Mouse (Mus musculus): ENCODE measurements around the gene Skap1. TPM values are rescaled to one million over a fixed set of nuclear protein-coding genes. Genes with fewer than 3 reads are reported as not detected.

Skap1 gene
- polyA plus RNA-seq, 1 experiment: 4.9 TPM

DNA sequence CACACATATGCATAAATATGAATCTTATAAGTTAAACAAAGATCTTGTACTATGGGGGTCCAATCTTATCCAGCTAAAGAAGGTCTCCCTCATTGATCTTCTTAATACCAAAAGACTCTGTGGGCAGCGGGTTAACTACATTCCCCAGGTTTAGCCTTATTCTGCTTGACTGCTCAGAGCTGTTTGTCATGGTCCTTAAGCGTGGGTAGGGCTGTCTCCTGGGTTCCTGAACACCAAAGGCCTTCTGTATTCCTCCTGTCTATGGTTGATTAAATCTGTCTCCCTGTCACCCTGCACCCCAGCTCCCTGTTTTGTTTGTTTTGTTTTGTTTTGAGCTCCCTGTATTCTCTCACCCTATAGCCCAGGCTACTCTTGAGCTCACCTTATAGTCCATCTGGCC lies 264.2 kb downstream of the Skap1 start:
- TF ChIP-seq POLR2A (IDR thresholded peaks at IDR 0.05; ENCODE audit: borderline replicate concordance, control insufficient read depth, low read depth, low read length) (no peak), CTCF (IDR thresholded peaks at IDR 0.05; ENCODE audit: control insufficient read depth, insufficient read depth, low read length) (no peak)
- Histone ChIP-seq H3K4me1 (ENCODE audit: control insufficient read depth, insufficient read depth, low read length) (no peaks in the 10 kb centered on the region; the same call in 1 of the 2 replicates), H3K27ac (ENCODE audit: control insufficient read depth, insufficient read depth, low read depth, low read length, poor library complexity) (no peak overlapping the region), H3K4me3 (replicated peaks; ENCODE audit: control insufficient read depth, low read depth, low read length) (no peak overlapping the region)
- WGBS: 80% methylated on average over 2 of the region's 2 CpGs

DNA sequence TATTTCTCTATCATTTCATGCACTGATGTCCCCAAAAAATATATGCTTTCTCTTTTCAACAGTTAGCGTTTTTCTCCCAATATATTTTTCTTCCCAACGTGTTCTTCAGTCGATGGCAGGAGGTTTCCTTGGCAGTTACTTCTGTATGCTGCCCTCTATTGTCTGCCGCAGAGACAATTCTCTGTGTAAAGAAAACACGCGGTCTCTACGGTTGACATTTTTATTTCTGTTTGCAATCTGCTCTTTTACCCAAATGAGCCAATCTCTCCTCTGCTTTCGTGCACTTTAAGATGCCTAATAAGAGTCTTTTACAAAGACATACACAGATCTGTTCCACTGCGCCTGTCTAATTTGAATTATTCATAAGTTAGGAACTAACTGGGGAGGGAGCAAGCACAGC lies 265.1 kb downstream of the Skap1 start:
- no peaks in the 10 kb centered on the region; the same call in 1 of the 2 replicates for H3K4me1 ChIP-seq (ENCODE audit: control insufficient read depth, insufficient read depth, low read length)
- H3K4me3 ChIP-seq (replicated peaks; ENCODE audit: control insufficient read depth, low read depth, low read length): no peak overlapping the region
- WGBS: 38% methylated on average over 9 of the region's 9 CpGs
- no peak overlapping the region for H3K27ac ChIP-seq (ENCODE audit: control insufficient read depth, insufficient read depth, low read depth, low read length, poor library complexity)
- TF ChIP-seq CTCF (IDR thresholded peaks at IDR 0.05; ENCODE audit: control insufficient read depth, insufficient read depth, low read length) (no peak), POLR2A (IDR thresholded peaks at IDR 0.05; ENCODE audit: borderline replicate concordance, control insufficient read depth, low read depth, low read length) (no peak)

DNA sequence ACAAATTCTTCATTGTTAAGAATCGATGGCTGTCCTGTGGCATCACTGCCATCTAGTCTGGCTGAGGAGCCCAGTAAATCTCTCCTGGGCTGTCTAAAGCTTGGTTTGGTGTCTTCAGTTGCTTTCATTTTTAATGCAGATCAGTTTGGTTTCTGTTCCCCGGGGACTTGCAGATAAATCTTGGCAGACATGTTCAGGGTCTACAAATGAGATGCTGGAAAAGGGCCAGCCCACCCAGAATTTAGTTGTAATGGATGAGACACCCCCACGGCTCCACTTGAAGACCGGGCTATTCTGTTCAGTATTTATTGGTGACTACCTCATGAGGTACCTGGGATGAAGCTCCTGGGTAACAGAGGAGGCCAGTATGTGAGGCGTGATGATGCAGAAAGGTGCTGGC lies 265.9 kb downstream of the Skap1 start:
- no peak overlapping the region for H3K27ac ChIP-seq (ENCODE audit: control insufficient read depth, insufficient read depth, low read depth, low read length, poor library complexity)
- H3K4me1 ChIP-seq (ENCODE audit: control insufficient read depth, insufficient read depth, low read length): no peaks in the 10 kb centered on the region; the same call in 1 of the 2 replicates
- WGBS: 74% methylated on average over 5 of the region's 5 CpGs
- no peak for TF ChIP-seq POLR2A (IDR thresholded peaks at IDR 0.05; ENCODE audit: borderline replicate concordance, control insufficient read depth, low read depth, low read length)
- no peak for TF ChIP-seq CTCF (IDR thresholded peaks at IDR 0.05; ENCODE audit: control insufficient read depth, insufficient read depth, low read length)
- no peak overlapping the region for H3K4me3 ChIP-seq (replicated peaks; ENCODE audit: control insufficient read depth, low read depth, low read length)

DNA sequence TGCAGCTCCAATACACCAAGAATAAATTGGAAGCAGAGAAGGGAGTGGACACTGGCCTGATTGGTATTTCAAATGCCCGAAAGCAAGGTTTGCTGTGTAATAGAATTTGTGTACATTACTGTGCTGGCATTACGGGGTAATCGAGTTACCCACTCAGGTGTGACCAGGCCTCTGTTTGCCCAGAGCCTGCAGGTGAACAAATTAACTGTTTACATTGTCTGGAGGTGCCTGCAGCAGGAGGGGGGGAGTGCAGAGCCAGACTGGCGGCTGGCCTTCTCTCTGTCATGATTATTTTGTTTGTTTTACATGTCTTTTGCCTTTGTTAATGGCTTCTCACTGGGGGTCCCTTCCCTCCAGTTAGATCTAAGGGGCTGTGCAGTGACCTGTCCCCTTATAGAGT lies 268.3 kb downstream of the Skap1 start:
- no peak overlapping the region for H3K4me3 ChIP-seq (replicated peaks; ENCODE audit: control insufficient read depth, low read depth, low read length)
- no peaks in the 10 kb centered on the region; the same call in 1 of the 2 replicates for H3K4me1 ChIP-seq (ENCODE audit: control insufficient read depth, insufficient read depth, low read length)
- 81% methylated on average over 4 of the region's 4 CpGs for WGBS
- TF ChIP-seq POLR2A (IDR thresholded peaks at IDR 0.05; ENCODE audit: borderline replicate concordance, control insufficient read depth, low read depth, low read length) (no peak), CTCF (IDR thresholded peaks at IDR 0.05; ENCODE audit: control insufficient read depth, insufficient read depth, low read length) (no peak)
- H3K27ac ChIP-seq (ENCODE audit: control insufficient read depth, insufficient read depth, low read depth, low read length, poor library complexity): no peak overlapping the region

DNA sequence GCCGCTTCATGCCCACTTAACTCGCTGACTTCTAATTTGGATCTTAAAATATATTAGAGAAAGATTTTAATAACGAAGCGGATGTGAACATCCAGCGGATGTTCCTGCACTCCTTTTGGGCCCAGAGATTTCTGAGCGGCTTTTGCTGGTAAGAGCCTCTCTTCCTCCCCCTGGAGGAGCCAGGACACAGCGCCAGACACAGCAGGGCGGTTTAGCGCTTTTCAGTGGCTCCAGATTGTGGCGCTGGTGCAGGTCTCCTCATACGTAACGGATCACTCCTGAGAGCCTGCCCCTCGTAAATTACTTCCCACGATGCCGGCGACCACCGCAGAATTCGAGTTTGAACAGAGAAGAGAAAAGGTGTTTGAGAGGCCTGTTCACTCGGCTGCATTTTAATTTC lies 271.5 kb downstream of the Skap1 start:
- Histone ChIP-seq H3K4me3 (replicated peaks; ENCODE audit: control insufficient read depth, low read depth, low read length) (no peak overlapping the region), H3K4me1 (ENCODE audit: control insufficient read depth, insufficient read depth, low read length) (no peaks in the 10 kb centered on the region), H3K27ac (ENCODE audit: control insufficient read depth, insufficient read depth, low read depth, low read length, poor library complexity) (no peak overlapping the region)
- WGBS: 6% methylated on average over 19 of the region's 19 CpGs
- TF ChIP-seq POLR2A (IDR thresholded peaks at IDR 0.05; ENCODE audit: borderline replicate concordance, control insufficient read depth, low read depth, low read length) (no peak), CTCF (IDR thresholded peaks at IDR 0.05; ENCODE audit: control insufficient read depth, insufficient read depth, low read length) (no peak)

DNA sequence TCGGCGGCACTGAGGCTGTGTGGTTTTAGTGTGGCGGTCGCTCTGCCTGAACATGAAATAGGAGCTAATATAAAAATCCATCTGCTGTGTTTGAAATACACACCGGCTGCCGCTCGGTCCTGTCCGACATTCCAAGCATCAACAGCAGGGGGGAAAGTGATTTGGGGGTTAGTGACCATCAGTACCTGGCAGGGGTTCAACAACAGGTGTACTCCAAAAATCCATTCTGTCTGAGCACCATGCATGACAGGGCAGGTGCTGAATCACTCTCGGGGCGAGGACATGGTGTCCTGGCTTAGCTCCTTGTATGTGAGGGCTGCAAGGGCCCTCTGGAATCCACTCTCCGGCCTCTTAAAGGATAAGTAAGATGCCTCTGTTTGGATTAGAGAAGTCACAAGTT lies 272.0 kb downstream of the Skap1 start:
- Histone ChIP-seq H3K27ac (ENCODE audit: control insufficient read depth, insufficient read depth, low read depth, low read length, poor library complexity) (no peak overlapping the region), H3K4me3 (replicated peaks; ENCODE audit: control insufficient read depth, low read depth, low read length) (no peak overlapping the region), H3K4me1 (ENCODE audit: control insufficient read depth, insufficient read depth, low read length) (no peaks in the 10 kb centered on the region)
- no peak for TF ChIP-seq CTCF (IDR thresholded peaks at IDR 0.05; ENCODE audit: control insufficient read depth, insufficient read depth, low read length)
- no peak for TF ChIP-seq POLR2A (IDR thresholded peaks at IDR 0.05; ENCODE audit: borderline replicate concordance, control insufficient read depth, low read depth, low read length)
- 45% methylated on average over 11 of the region's 11 CpGs for WGBS

DNA sequence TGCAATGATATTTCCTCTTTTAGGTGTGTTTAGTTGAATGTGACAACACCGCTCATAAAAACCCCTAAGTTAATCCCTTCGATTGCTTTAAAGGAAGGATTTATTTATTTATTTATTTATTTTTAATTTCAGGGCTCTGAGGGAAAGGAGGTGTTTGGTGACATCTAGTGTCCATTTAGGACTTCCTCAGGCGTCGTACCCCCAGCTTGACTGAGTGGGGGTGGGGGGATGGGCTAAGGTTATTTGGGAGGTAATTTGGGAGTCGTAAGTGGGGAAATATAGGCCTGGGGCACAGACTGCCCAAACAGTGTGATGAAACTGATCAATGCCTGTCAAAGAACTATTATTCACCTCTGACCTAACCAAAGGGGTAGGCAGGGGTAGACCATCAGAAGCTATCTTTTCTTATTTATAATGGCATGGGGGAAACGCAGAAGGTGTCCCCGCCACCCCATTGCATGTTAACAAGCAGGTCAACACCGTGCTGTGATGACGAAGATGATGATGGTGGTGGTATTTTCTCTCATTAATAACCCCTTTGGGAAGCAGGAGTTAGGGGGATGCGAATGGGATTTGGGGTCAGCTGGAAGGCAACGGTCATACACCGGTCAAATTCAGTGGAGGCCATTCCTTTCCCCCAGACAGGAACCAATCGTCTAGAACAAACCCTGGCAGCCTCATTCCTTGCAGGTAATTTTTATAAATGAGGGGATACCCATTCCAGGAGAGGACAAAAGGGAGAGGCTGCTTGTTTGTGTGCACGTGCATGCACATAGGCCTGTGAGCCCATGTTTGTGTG lies 273.5 kb downstream of the Skap1 start:
- H3K4me1 ChIP-seq (ENCODE audit: control insufficient read depth, insufficient read depth, low read length): no peaks in the 10 kb centered on the region
- no peak overlapping the region for H3K4me3 ChIP-seq (replicated peaks; ENCODE audit: control insufficient read depth, low read depth, low read length)
- 74% methylated on average over 14 of the region's 14 CpGs for WGBS
- H3K27ac ChIP-seq (ENCODE audit: control insufficient read depth, insufficient read depth, low read depth, low read length, poor library complexity): no peak overlapping the region
- TF ChIP-seq POLR2A (IDR thresholded peaks at IDR 0.05; ENCODE audit: borderline replicate concordance, control insufficient read depth, low read depth, low read length) (no peak), CTCF (IDR thresholded peaks at IDR 0.05; ENCODE audit: control insufficient read depth, insufficient read depth, low read length) (no peak)

DNA sequence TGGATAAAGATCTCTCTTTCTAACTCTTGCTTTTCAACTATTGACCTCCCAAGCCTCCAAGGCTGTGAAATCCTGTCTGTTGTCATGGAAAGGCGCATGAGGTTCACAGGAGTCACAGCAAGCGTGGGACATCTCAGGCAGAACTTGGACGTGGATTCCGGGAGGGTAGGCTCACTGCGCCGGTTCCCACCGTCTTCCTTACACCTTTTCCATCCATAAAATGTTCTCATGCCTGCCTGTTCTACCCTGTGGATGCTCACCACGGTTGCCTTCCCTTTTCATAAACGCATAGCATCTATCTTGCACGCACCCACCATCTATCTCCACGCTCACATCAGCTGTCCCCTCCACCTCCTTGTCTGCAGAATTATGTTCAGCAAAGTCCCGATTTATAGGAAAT lies 276.4 kb downstream of the Skap1 start:
- no peak overlapping the region for H3K4me3 ChIP-seq (replicated peaks; ENCODE audit: control insufficient read depth, low read depth, low read length)
- 80% methylated on average over 12 of the region's 12 CpGs for WGBS
- TF ChIP-seq CTCF (IDR thresholded peaks at IDR 0.05; ENCODE audit: control insufficient read depth, insufficient read depth, low read length) (no peak), POLR2A (IDR thresholded peaks at IDR 0.05; ENCODE audit: borderline replicate concordance, control insufficient read depth, low read depth, low read length) (no peak)
- no peak overlapping the region for H3K27ac ChIP-seq (ENCODE audit: control insufficient read depth, insufficient read depth, low read depth, low read length, poor library complexity)
- no peaks in the 10 kb centered on the region for H3K4me1 ChIP-seq (ENCODE audit: control insufficient read depth, insufficient read depth, low read length)
